Mouse (Mus musculus) intestine, postnatal 0 days (tissue): Measurements from ENCODE around the gene Iqcb1. TPM values are rescaled to one million over a fixed set of nuclear protein-coding genes. Genes with fewer than 3 reads are reported as not detected.

Experiments used
- ATAC-seq: fragments of 200-750 bp; cut with Nextera tagmentation; 2 replicates; pipeline ENCODE4 v1.8.0; 2017; ENCODE audit warnings: mild to moderate bottlenecking, moderate TSS enrichment, moderate library complexity
- H3K27ac ChIP-seq: fragments of 300-500 bp; sonication (generic); 2 replicates; pipeline ENCODE4 v1.5.1; 2014; ENCODE audit warnings: mild to moderate bottlenecking, low read depth, low read length, moderate library complexity
- H3K27me3 ChIP-seq: fragments of 300-500 bp; sonication (generic); replicated peaks from 2 replicates; pipeline ENCODE4 v1.6.1; 2014; ENCODE audit warnings: low read length, mixed read lengths; ENCODE audit not compliant: control insufficient read depth, insufficient read depth
- H3K36me3 ChIP-seq: fragments of 300-500 bp; sonication (generic); 2 replicates; pipeline ENCODE4 v1.6.1; 2014; ENCODE audit warnings: mild to moderate bottlenecking, moderate library complexity; ENCODE audit not compliant: control insufficient read depth, insufficient read depth
- H3K4me1 ChIP-seq: fragments of 300-500 bp; sonication (generic); replicated peaks from 2 replicates; pipeline ENCODE4 v1.6.1; 2014; ENCODE audit warnings: antibody characterized with exemption, low read length, mixed read lengths; ENCODE audit not compliant: control insufficient read depth, insufficient read depth
- H3K4me2 ChIP-seq: fragments of 300-500 bp; sonication (generic); replicated peaks from 2 replicates; pipeline ENCODE4 v1.6.1; 2014; ENCODE audit warnings: low read depth, mild to moderate bottlenecking, moderate library complexity
- H3K4me3 ChIP-seq: fragments of 300-500 bp; sonication (generic); 2 replicates; pipeline ENCODE4 v1.5.1; 2014; ENCODE audit warnings: low read depth, low read length
- H3K9ac ChIP-seq: fragments of 300-500 bp; sonication (generic); 2 replicates; pipeline ENCODE4 v1.6.1; 2014; ENCODE audit warnings: mild to moderate bottlenecking, low read depth, low read length
- H3K9me3 ChIP-seq: fragments of 300-500 bp; sonication (generic); 2 replicates; pipeline ENCODE4 v1.6.1; 2016; ENCODE audit warnings: mixed run types; ENCODE audit not compliant: control insufficient read depth
- CTCF ChIP-seq: sonication (generic); IDR thresholded peaks from 2 replicates; pipeline ENCODE4 v1.5.1; 2016; ENCODE audit warnings: low read depth, mild to moderate bottlenecking, control low read depth, antibody characterized with exemption, moderate library complexity
- WGBS: fragments of 180-500 bp; shearing (Covaris S2); extraction: QIAGEN DNeasy Blood & Tissue Kit; methylation state at CpG from one replicate; pipeline ENCODE4 v1.1.7; 2014; 5-methylcytosine and 5-hydroxymethylcytosine counted together
- polyA plus RNA-seq: library from polyadenylated mRNA; unstranded; fragments of >200 nt; fragmentation: Nextera tagmentation; extraction: Ambion mirVana; gene quantifications from 2 replicates; pipeline ENCODE4 v1.2.1, GENCODE M21; 2015

The Iqcb1 gene
- polyA plus RNA-seq, 1 experiment from 2014 or later = 7.8 TPM

GRCm38 (mm10) chr16:36798334-36798733, 29.9 kb upstream of the Iqcb1 start:
- 79% methylated on average over 2 of the region's 2 CpGs for WGBS
- no peaks in the 10 kb centered on the region for H3K4me1 ChIP-seq
- no peak overlapping the region for H3K27ac ChIP-seq
- no peak for TF ChIP-seq CTCF
- no peaks in the 10 kb centered on the region for H3K9me3 ChIP-seq
- H3K4me2 ChIP-seq = no peak overlapping the region
- no peak overlapping the region for H3K9ac ChIP-seq
- no peaks in the 10 kb centered on the region for H3K36me3 ChIP-seq
- no peak overlapping the region for H3K4me3 ChIP-seq
- H3K27me3 ChIP-seq = no peaks in the 10 kb centered on the region
- no peak for ATAC-seq

GRCm38 (mm10) chr16:36802361-36802760, 25.8 kb upstream of the Iqcb1 start:
- Histone ChIP-seq H3K4me3 (no peak overlapping the region), H3K36me3 (no peaks in the 10 kb centered on the region), H3K9me3 (no peaks in the 10 kb centered on the region), H3K27ac (no peak overlapping the region), H3K4me1 (no peaks in the 10 kb centered on the region), H3K9ac (no peak overlapping the region), H3K27me3 (no peaks in the 10 kb centered on the region), H3K4me2 (no peak overlapping the region)
- peak; percentile 43 for TF ChIP-seq CTCF
- ATAC-seq = no peak
- WGBS = 88% methylated on average over 3 of the region's 3 CpGs

- Histone ChIP-seq H3K36me3 (no peaks in the 10 kb centered on the region), H3K27me3 (no peaks in the 10 kb centered on the region), H3K4me3 (no peak overlapping the region), H3K9ac (no peak overlapping the region), H3K4me2 (no peak overlapping the region), H3K27ac (no peak overlapping the region), H3K9me3 (no peaks in the 10 kb centered on the region), H3K4me1 (no peaks in the 10 kb centered on the region)
- TF ChIP-seq CTCF = no peak
- WGBS = 54% methylated on average over 3 of the region's 3 CpGs
- ATAC-seq = no peak
Observed at GRCm38 (mm10) chr16:36808616-36809015, 19.6 kb upstream of the Iqcb1 start.

DNA sequence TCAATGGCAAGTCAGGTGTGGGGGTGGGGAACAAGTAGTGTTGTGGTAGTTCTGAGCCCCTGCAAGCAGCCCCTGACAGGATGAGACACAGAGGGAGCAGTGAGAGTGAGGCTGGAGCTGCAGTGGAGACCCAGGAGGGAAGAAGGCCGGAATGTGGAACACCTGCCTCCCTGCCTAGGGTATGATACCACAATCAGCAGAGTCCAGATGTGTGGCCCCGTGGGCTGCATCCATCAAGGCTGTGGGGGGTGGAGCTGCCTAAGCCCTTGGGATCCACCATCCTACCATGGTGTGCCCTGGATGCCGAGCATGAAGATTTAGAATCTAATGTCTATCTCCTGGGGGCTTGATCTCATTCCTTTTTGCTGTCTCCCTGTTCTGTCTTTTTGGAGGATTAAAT, 14.5 kb upstream of the Iqcb1 start:
- Histone ChIP-seq H3K9me3 (no peaks in the 10 kb centered on the region), H3K4me1 (no peaks in the 10 kb centered on the region), H3K4me2 (no peak overlapping the region), H3K27me3 (no peaks in the 10 kb centered on the region), H3K27ac (no peak overlapping the region), H3K4me3 (no peak overlapping the region), H3K36me3 (no peaks in the 10 kb centered on the region), H3K9ac (no peak overlapping the region)
- 71% methylated on average over 3 of the region's 3 CpGs for WGBS
- no peak for TF ChIP-seq CTCF
- no peak for ATAC-seq

DNA sequence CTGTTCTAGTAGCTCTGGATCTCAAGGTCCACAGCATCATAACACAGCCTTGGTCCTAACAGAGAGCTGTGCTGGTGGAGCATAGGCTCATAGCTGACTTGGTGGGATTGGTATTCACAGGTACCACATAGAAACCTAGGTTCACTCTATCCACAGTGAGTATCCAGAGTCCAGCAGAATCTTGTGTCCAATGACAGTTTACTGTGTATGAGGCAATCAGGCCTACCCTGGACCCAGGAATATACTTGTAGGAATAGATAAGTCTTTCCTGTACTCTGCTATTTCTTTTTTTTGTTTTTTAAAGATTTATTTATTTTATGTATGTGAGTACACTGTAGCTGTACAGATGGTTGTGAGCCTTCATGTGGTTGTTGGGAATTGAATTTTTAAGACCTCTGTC, 11.3 kb upstream of the Iqcb1 start:
- Histone ChIP-seq H3K4me3 (no peak overlapping the region), H3K27ac (no peak overlapping the region), H3K4me2 (no peak overlapping the region), H3K9ac (no peak overlapping the region), H3K4me1 (no peaks in the 10 kb centered on the region), H3K36me3 (no peaks in the 10 kb centered on the region), H3K9me3 (no peaks in the 10 kb centered on the region), H3K27me3 (no peaks in the 10 kb centered on the region)
- no peak for ATAC-seq
- TF ChIP-seq CTCF = no peak

GRCm38 (mm10) chr16:36817321-36817926, 10.8 kb upstream of the Iqcb1 start:
- H3K36me3 ChIP-seq = no peaks in the 10 kb centered on the region
- H3K4me3 ChIP-seq = no peak overlapping the region
- no peak overlapping the region for H3K4me2 ChIP-seq
- WGBS = 18% methylated on average over 7 of the region's 7 CpGs
- no peaks in the 10 kb centered on the region for H3K4me1 ChIP-seq
- H3K9me3 ChIP-seq = no peaks in the 10 kb centered on the region
- TF ChIP-seq CTCF = peak; percentile 83
- H3K27ac ChIP-seq = no peak overlapping the region
- ATAC-seq = peak; percentile 76
- no peak overlapping the region for H3K9ac ChIP-seq
- no peaks in the 10 kb centered on the region for H3K27me3 ChIP-seq

- H3K27ac ChIP-seq = no peak overlapping the region
- no peaks in the 10 kb centered on the region for H3K4me1 ChIP-seq
- H3K4me2 ChIP-seq = no peak overlapping the region
- no peak for ATAC-seq
- H3K4me3 ChIP-seq = no peak overlapping the region
- H3K9ac ChIP-seq = no peak overlapping the region
- H3K9me3 ChIP-seq = no peaks in the 10 kb centered on the region
- H3K27me3 ChIP-seq = no peaks in the 10 kb centered on the region
- H3K36me3 ChIP-seq = no peaks in the 10 kb centered on the region
- no peak for TF ChIP-seq CTCF
- 80% methylated on average over 6 of the region's 6 CpGs for WGBS
Observed at GRCm38 (mm10) chr16:36820016-36820415, 8.2 kb upstream of the Iqcb1 start.
